Mouse (Mus musculus) large intestine, adult 2 months (tissue): Measurements from ENCODE around the gene Arl15. TPM values are rescaled to one million over a fixed set of nuclear protein-coding genes. Genes with fewer than 3 reads are reported as not detected.

Experiments used
- DNase-seq: peaks from one replicate; pipeline ENCODE4 v3.0.0-alpha.2; 2012; ENCODE audit warnings: low read depth, low spot score
- WGBS: fragments of 180-500 bp; shearing (Covaris S2); methylation state at CpG from one replicate; pipeline ENCODE4 v1.1.7; 2018; 5-methylcytosine and 5-hydroxymethylcytosine counted together
- polyA plus RNA-seq: library from polyadenylated mRNA; depleted of rRNA; stranded (reverse); fragments of >200 nt; gene quantifications from 2 replicates; pipeline ENCODE4 v1.2.3, GENCODE M21; 2012

Gene Arl15
- polyA plus RNA-seq, 1 experiment = 2.5 TPM

GRCm38 (mm10) chr13:114118104-114118830 is 324.0 kb downstream of the Arl15 start:
- WGBS = 72% methylated on average over 19 of the region's 19 CpGs
- no peak for DNase-seq

- DNase-seq = no peak
- 82% methylated on average over 4 of the region's 4 CpGs for WGBS
Measured at GRCm38 (mm10) chr13:114119816-114120215, 325.5 kb downstream of the Arl15 start.

- no peak for DNase-seq
- 63% methylated on average over 9 of the region's 9 CpGs for WGBS
Measured at GRCm38 (mm10) chr13:114121591-114121990, 327.3 kb downstream of the Arl15 start.

GRCm38 (mm10) chr13:114123391-114123790 is 329.1 kb downstream of the Arl15 start:
- no peak for DNase-seq
- WGBS = 94% methylated on average over 3 of the region's 3 CpGs

GRCm38 (mm10) chr13:114124385-114124784 is 330.1 kb downstream of the Arl15 start:
- 87% methylated on average over 10 of the region's 10 CpGs for WGBS
- DNase-seq = no peak

GRCm38 (mm10) chr13:114124991-114125390 is 330.7 kb downstream of the Arl15 start:
- 52% methylated on average over 12 of the region's 12 CpGs for WGBS
- DNase-seq = no peak

GRCm38 (mm10) chr13:114128366-114128765 is 334.1 kb downstream of the Arl15 start:
- no peak for DNase-seq
- 93% methylated on average over 2 of the region's 2 CpGs for WGBS

- no peak for DNase-seq
- WGBS = 83% methylated on average over 11 of the region's 11 CpGs
Measured at GRCm38 (mm10) chr13:114129986-114130385, 335.7 kb downstream of the Arl15 start.

- DNase-seq = no peak
- WGBS = 65% methylated on average over 11 of the region's 11 CpGs
Measured at GRCm38 (mm10) chr13:114130566-114131319, 336.4 kb downstream of the Arl15 start.

GRCm38 (mm10) chr13:114138921-114139320 is 344.6 kb downstream of the Arl15 start:
- no peak for DNase-seq
- WGBS = 87% methylated on average over 8 of the region's 8 CpGs

GRCm38 (mm10) chr13:114139570-114139969 is 345.3 kb downstream of the Arl15 start:
- WGBS = 83% methylated on average over 9 of the region's 9 CpGs
- no peak for DNase-seq

- 92% methylated on average over 8 of the region's 8 CpGs for WGBS
- DNase-seq = no peak
Measured at GRCm38 (mm10) chr13:114142826-114143225, 348.5 kb downstream of the Arl15 start.

- no peak for DNase-seq
- WGBS = 81% methylated on average over 1 of the region's 1 CpGs
Measured at GRCm38 (mm10) chr13:114143247-114143646, 348.9 kb downstream of the Arl15 start.

GRCm38 (mm10) chr13:114144052-114145046 is 350.0 kb downstream of the Arl15 start:
- DNase-seq = no peak

GRCm38 (mm10) chr13:114145249-114145648 is 350.9 kb downstream of the Arl15 start:
- no peak for DNase-seq
- WGBS = 95% methylated on average over 8 of the region's 8 CpGs

More at GRCm38 (mm10) chr13:114144052-114145046, 350.0 kb downstream of the Arl15 start:
- WGBS = 70% methylated on average over 15 of the region's 15 CpGs

GRCm38 (mm10) chr13:114150856-114151697 is 356.8 kb downstream of the Arl15 start:
- no peak for DNase-seq
- WGBS = 88% methylated on average over 16 of the region's 16 CpGs

- no peak for DNase-seq
- 87% methylated on average over 10 of the region's 10 CpGs for WGBS
Measured at GRCm38 (mm10) chr13:114151698-114152069, 357.4 kb downstream of the Arl15 start.

GRCm38 (mm10) chr13:114156689-114157088 is 362.4 kb downstream of the Arl15 start:
- DNase-seq = no peak
- WGBS = 70% methylated on average over 12 of the region's 12 CpGs
